Mouse (Mus musculus) spleen, adult 2 months (tissue): Measurements from ENCODE around the gene Gm8439.

ENCODE experiments used
- CTCF ChIP-seq: fragments of 200-500 bp; IDR thresholded peaks from 2 replicates; pipeline ENCODE4 v1.5.1; 2011; ENCODE audit warnings: mild to moderate bottlenecking, inconsistent platforms; ENCODE audit not compliant: insufficient read depth, insufficient read length, insufficient replicate concordance; ENCODE audit errors: extremely low read depth
- POLR2A ChIP-seq: fragments of 200-500 bp; IDR thresholded peaks from 2 replicates; pipeline ENCODE4 v1.6.1; 2011; ENCODE audit warnings: low read depth, low read length, inconsistent platforms

GRCm38 (mm10) chr4:120655898-120656297 lies 67.4 kb downstream of the Gm8439 start:
- TF ChIP-seq CTCF (no peak), POLR2A (no peak)
